Mouse (Mus musculus) forebrain, embryonic 13.5 days (tissue): ENCODE results near the gene Itgb7. TPM values are rescaled to one million over a fixed set of nuclear protein-coding genes. Genes with fewer than 3 reads are reported as not detected.

Source experiments
- ATAC-seq: fragments of 200-750 bp; cut with Nextera tagmentation; 2 replicates; pipeline ENCODE4 v1.8.0; 2017
- H3K27ac ChIP-seq: fragments of 300-500 bp; sonication (generic); 2 replicates; pipeline ENCODE4 v1.5.1; 2015; ENCODE audit warnings: inconsistent platforms, mild to moderate bottlenecking, moderate library complexity
- H3K27me3 ChIP-seq: fragments of 300-500 bp; sonication (generic); 2 replicates; pipeline ENCODE4 v1.6.1; 2015; ENCODE audit warnings: mild to moderate bottlenecking, inconsistent platforms
- H3K36me3 ChIP-seq: fragments of 300-500 bp; sonication (generic); 2 replicates; pipeline ENCODE4 v1.6.1; 2015; ENCODE audit warnings: mild to moderate bottlenecking, inconsistent platforms; ENCODE audit not compliant: poor library complexity, severe bottlenecking
- H3K4me1 ChIP-seq: fragments of 300-500 bp; sonication (generic); 2 replicates; pipeline ENCODE4 v1.6.1; 2015; ENCODE audit warnings: inconsistent platforms
- H3K4me2 ChIP-seq: fragments of 300-500 bp; sonication (generic); 2 replicates; pipeline ENCODE4 v1.6.1; 2015; ENCODE audit warnings: inconsistent platforms, mild to moderate bottlenecking, moderate library complexity
- H3K4me3 ChIP-seq: fragments of 300-500 bp; sonication (generic); 2 replicates; pipeline ENCODE4 v1.5.1; 2015; ENCODE audit warnings: mild to moderate bottlenecking, inconsistent platforms
- H3K9ac ChIP-seq: fragments of 300-500 bp; sonication (generic); 2 replicates; pipeline ENCODE4 v1.6.1; 2015; ENCODE audit warnings: mild to moderate bottlenecking, inconsistent platforms
- H3K9me3 ChIP-seq: fragments of 300-500 bp; sonication (generic); replicated peaks from 2 replicates; pipeline ENCODE4 v1.6.1; 2016; ENCODE audit warnings: inconsistent platforms
- WGBS: fragments of 180-500 bp; shearing (Covaris S2); methylation state at CpG from one replicate; pipeline ENCODE4 v1.1.7; 2015; 5-methylcytosine and 5-hydroxymethylcytosine counted together
- polyA plus RNA-seq: library from polyadenylated mRNA; unstranded; fragments of >200 nt; fragmentation: Nextera tagmentation; extraction: Ambion mirVana; gene quantifications from 2 replicates; pipeline ENCODE4 v1.2.1, GENCODE M21; 2015

The Itgb7 gene
- polyA plus RNA-seq, 1 experiment from 2014 or later = 0.32 TPM

DNA sequence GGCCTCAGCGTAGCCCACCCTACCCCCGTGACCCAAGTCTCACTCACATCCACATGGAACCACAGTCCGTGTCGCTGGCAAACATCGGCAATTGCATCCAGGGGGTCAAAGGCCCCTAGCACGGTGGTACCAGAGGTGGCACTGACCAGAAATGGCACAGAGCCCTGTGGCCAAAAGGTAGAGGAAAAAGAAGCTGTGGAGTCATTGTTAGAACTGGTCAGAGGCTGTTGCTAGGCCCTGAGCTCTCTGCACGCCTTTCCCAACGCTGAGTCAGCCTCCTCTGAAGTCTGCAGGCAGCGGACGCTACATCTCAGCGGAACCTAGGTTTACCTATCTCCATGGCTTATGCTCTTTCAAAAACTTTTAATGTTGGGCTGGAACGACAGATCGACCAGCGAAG is 51.8 kb downstream of the Itgb7 start:
- no peak overlapping the region for H3K27ac ChIP-seq
- no peak for ATAC-seq
- WGBS = 92% methylated on average over 14 of the region's 14 CpGs
- H3K9me3 ChIP-seq = no peaks in the 10 kb centered on the region
- no peak overlapping the region for H3K9ac ChIP-seq
- H3K27me3 ChIP-seq = no peaks in the 10 kb centered on the region
- H3K4me3 ChIP-seq = no peak overlapping the region
- H3K36me3 ChIP-seq = peaks cover 33% of the 10 kb centered on the region; the same call in 1 of the 2 replicates
- H3K4me2 ChIP-seq = no peak overlapping the region
- no peaks in the 10 kb centered on the region for H3K4me1 ChIP-seq

DNA sequence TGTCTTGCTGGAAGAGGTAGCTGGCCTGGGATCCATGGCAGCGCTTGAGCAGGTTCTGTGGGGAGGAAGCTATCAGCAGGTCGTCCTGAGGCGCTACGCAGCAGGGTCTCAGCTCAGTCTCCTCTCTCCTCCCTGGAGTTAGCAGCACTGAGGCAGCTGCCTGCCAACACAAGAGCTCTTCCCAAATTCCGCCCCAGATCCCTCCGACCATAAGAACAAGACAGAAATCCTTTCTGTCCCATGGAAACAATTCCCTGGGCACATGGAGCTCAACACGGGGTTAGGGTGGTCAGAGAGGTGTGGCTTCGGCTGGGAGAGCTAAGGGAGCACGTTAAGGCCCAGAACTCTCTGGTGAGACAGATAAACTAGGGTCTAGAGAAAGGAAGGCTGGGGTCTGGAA is 52.6 kb downstream of the Itgb7 start:
- WGBS = 80% methylated on average over 9 of the region's 9 CpGs
- no peak overlapping the region for H3K9ac ChIP-seq

DNA sequence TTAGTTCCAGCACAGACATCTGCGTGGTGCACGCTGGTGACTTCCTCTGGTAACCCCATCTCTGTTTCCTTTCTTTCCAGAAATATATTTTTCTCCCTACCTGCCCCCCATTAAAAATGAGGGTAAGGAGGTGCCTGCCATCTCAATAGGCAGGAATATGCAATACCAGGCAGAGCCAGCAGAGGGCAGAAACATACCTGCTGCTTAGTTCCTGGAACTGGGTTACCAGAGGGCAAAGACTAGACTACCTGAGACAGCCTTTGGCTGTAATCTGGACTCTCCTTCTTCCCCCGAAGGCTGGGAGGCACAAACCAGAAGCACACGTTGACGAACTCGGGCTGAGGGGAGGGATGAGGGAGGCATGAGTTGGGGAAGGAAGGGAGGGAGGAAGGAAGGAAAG is 53.5 kb downstream of the Itgb7 start:
- Histone ChIP-seq H3K9ac (no peak overlapping the region), H3K27ac (no peak overlapping the region), H3K4me2 (no peak overlapping the region), H3K9me3 (no peaks in the 10 kb centered on the region), H3K4me3 (no peak overlapping the region), H3K4me1 (no peaks in the 10 kb centered on the region), H3K36me3 (peaks cover 27% of the 10 kb centered on the region; the same call in 1 of the 2 replicates), H3K27me3 (no peaks in the 10 kb centered on the region)
- WGBS = 10% methylated on average over 6 of the region's 6 CpGs
- ATAC-seq = no peak

More for the DNA sequence above, 52.6 kb downstream of the Itgb7 start:
- no peak overlapping the region for H3K27ac ChIP-seq
- no peaks in the 10 kb centered on the region for H3K4me1 ChIP-seq
- peaks cover 34% of the 10 kb centered on the region; the same call in 1 of the 2 replicates for H3K36me3 ChIP-seq
- no peak for ATAC-seq
- H3K4me2 ChIP-seq = no peak overlapping the region
- H3K27me3 ChIP-seq = no peaks in the 10 kb centered on the region
- H3K4me3 ChIP-seq = no peak overlapping the region
- H3K9me3 ChIP-seq = no peaks in the 10 kb centered on the region

DNA sequence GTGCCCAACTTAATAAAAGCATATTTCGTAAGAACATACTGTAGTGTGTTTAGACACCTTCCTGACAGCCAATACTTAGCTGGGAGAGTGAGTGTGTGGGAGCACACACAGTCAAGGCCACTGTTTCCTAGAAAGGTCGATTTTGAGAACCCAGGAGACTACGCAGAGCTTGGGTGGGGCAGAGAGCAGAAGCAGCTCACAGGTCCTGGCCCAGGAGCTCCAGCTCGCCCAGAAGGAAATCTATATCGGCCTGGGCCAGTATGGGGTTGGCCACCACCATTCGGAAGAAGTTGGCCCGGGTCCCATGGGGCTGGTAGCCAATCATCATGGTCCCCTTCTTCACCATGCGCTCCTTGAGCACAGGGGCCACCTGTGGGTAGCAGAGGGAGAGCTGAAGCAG is 54.3 kb downstream of the Itgb7 start:
- Histone ChIP-seq H3K4me2 (no peak overlapping the region), H3K27me3 (no peaks in the 10 kb centered on the region), H3K9ac (no peak overlapping the region), H3K9me3 (no peaks in the 10 kb centered on the region), H3K4me3 (no peak overlapping the region), H3K27ac (no peak overlapping the region), H3K4me1 (no peaks in the 10 kb centered on the region), H3K36me3 (peaks cover 24% of the 10 kb centered on the region; the same call in 1 of the 2 replicates)
- 86% methylated on average over 8 of the region's 8 CpGs for WGBS
- ATAC-seq = no peak

DNA sequence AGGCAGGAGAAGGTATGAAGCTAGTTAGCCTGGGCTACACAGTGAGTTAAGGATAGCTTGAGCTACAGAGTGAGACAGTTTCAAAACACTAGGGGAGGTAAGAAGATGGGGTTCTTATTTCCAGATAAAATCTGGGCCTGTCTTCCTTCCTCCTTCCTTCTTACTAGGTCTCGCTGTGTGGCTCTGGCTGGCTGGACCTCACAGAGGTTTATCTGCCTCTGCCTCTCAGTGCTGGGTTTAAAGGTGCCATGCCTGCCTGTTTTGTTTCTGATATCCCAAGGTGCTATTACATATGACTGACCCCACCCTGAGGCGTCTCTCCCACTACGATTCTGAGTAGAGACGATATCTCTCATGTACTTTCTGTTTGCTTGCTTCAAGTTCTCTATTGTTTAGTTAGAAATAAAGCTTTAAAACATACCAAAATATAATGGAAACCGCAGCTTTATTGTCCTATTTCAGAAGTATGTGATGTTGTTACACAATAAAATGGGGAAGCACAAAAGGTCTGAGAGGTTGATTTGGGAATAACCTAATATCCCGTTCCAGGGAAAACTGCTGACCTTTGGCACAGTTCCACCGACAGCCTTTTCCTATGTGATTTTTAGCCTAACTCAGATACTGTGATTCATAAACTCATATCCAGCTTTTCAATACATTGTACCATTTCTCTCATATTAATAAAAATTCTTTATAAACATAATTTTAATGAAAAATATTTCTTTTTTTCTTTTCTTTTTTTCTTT is 55.0 kb downstream of the Itgb7 start:
- no peak for ATAC-seq
- no peak overlapping the region for H3K4me3 ChIP-seq
- H3K4me1 ChIP-seq = no peaks in the 10 kb centered on the region
- H3K9ac ChIP-seq = no peak overlapping the region
- H3K4me2 ChIP-seq = no peak overlapping the region
- no peak overlapping the region for H3K27ac ChIP-seq
- H3K9me3 ChIP-seq = no peaks in the 10 kb centered on the region
- no peaks in the 10 kb centered on the region for H3K27me3 ChIP-seq
- 88% methylated on average over 7 of the region's 7 CpGs for WGBS
- peaks cover 24% of the 10 kb centered on the region; the same call in 1 of the 2 replicates for H3K36me3 ChIP-seq

DNA sequence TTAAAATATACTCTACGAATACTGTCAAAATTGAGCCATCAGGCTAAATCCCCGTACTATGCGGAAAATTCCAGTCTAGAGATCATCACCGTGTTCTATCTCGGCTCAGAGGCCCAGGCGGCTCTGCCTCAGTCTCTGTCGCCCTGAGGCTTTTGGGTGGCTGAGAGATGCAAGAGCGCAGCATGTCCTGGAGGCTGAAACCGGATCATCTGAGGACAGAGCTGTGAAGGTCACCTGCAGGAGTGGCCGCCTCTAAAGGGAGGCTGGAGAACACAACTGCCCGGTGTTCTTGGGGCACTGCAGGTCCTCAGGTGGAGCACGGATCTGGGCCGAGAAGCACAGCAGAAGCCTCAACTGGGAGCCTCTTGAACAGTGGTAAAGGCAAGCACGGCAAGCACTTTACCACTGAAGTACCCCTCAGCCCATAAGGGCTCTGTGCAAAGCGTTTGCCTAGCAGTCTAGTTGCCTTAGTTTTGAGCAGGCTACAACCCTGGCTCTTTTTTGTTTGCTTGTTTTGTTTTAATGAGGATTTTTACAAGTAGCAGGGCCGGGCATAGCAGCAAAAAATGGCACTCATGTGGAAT is 55.9 kb downstream of the Itgb7 start:
- WGBS = 86% methylated on average over 16 of the region's 16 CpGs

DNA sequence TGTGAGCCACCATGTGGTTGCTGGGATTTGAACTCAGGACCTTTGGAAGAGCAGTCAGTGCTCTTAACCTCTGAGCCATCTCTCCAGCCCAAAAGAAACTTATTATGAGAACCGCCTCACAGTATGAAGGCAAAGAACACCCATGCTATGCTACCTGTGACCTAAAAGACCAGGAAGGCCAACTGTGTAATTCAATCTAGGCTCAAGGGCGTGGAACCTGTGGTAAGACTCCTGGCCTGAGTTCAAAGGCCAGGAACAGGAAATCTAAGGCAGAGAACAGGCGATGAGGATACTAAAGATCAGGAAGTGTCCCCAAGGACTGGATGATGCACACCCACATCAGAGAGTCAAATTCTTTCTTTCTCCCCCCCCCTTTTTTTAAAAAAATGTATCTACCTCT is 58.2 kb downstream of the Itgb7 start:
- Histone ChIP-seq H3K27ac (no peak overlapping the region), H3K9me3 (no peaks in the 10 kb centered on the region), H3K4me3 (no peak overlapping the region), H3K36me3 (peaks cover 10% of the 10 kb centered on the region; the same call in 1 of the 2 replicates), H3K9ac (no peak overlapping the region), H3K27me3 (no peaks in the 10 kb centered on the region), H3K4me1 (no peaks in the 10 kb centered on the region), H3K4me2 (no peak overlapping the region)
- 92% methylated on average over 3 of the region's 3 CpGs for WGBS
- ATAC-seq = no peak

More for the DNA sequence above, 55.9 kb downstream of the Itgb7 start:
- H3K27ac ChIP-seq = no peak overlapping the region
- no peaks in the 10 kb centered on the region for H3K27me3 ChIP-seq
- no peak overlapping the region for H3K4me2 ChIP-seq
- no peak overlapping the region for H3K4me3 ChIP-seq
- no peak for ATAC-seq
- no peaks in the 10 kb centered on the region for H3K9me3 ChIP-seq
- no peaks in the 10 kb centered on the region for H3K4me1 ChIP-seq
- H3K9ac ChIP-seq = no peak overlapping the region; the same call in 1 of the 2 replicates
- H3K36me3 ChIP-seq = peaks cover 24% of the 10 kb centered on the region; the same call in 1 of the 2 replicates

DNA sequence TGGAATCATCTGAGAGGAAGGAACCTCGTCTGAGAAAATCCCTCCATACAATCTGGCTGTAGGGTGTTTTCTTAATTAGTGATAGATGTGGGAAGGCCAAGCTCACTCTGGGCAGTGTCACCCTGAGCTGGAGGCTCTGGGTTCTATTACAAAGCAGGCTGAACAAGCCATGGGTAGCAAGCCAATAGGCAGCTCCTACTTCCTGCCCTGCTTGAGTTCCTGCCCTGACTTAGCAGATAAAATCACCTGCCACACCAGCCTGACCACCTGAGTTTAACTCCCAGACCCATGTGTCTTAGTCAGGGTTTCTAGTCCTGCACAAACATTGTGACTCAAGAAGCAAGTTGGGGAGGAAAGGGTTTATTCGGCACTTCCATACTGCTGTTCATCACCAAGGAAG is 62.7 kb downstream of the Itgb7 start:
- H3K27ac ChIP-seq = no peak overlapping the region
- H3K9ac ChIP-seq = no peak overlapping the region
- WGBS = 72% methylated on average over 2 of the region's 2 CpGs
- no peak overlapping the region for H3K4me3 ChIP-seq
- H3K27me3 ChIP-seq = no peaks in the 10 kb centered on the region
- H3K4me1 ChIP-seq = no peaks in the 10 kb centered on the region
- H3K36me3 ChIP-seq = no peaks in the 10 kb centered on the region
- no peak for ATAC-seq
- H3K4me2 ChIP-seq = no peak overlapping the region
- no peaks in the 10 kb centered on the region for H3K9me3 ChIP-seq

DNA sequence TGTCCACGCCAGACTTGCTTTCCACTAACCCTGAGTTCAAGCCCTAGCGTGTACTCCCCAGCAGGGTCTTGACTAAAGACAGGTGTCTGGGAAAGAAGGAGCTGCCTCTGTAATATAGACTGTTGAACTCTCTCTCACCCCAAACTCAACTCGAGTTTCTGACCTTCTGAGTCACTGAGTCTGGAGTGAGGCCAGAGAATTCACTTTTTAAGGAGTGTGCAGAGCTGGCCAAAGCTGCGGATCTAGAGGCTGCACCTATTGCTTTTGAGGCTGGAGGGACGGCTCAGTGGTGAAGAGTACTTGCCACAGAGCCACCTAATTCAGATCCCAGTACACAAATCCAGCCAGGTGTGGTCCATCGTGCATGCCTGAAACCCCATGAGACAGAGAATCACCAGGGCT is 64.1 kb downstream of the Itgb7 start:
- 71% methylated on average over 6 of the region's 6 CpGs for WGBS
- Histone ChIP-seq H3K36me3 (no peaks in the 10 kb centered on the region), H3K4me2 (no peak overlapping the region), H3K27ac (no peak overlapping the region), H3K4me1 (no peaks in the 10 kb centered on the region), H3K9me3 (no peaks in the 10 kb centered on the region), H3K4me3 (no peak overlapping the region), H3K9ac (no peak overlapping the region), H3K27me3 (no peaks in the 10 kb centered on the region)
- ATAC-seq = no peak

Other genes with a start within 250 kb of the Itgb7 start
- 1.7 and 2.6 TPM in 2 replicates for gene Krt8, start 227.5 kb downstream of the Itgb7 start, polyA plus RNA-seq
- gene Krt18, start 203.8 kb downstream of the Itgb7 start, polyA plus RNA-seq = 2.4 and 6.3 TPM in 2 replicates
- gene Eif4b, start 158.2 kb downstream of the Itgb7 start, polyA plus RNA-seq = 90.5 and 102 TPM in 2 replicates
- gene Tns2, start 131.5 kb downstream of the Itgb7 start, polyA plus RNA-seq = 4.5 and 6.7 TPM in 2 replicates
- gene Spryd3, start 95.7 kb downstream of the Itgb7 start, polyA plus RNA-seq = 21.7 and 25.4 TPM in 2 replicates
- 0.37 and 0.40 TPM in 2 replicates for gene Igfbp6, start 87.6 kb downstream of the Itgb7 start, polyA plus RNA-seq
- gene Soat2, start 81.4 kb downstream of the Itgb7 start, polyA plus RNA-seq = 0.10 TPM in 1 of 2 replicates, not detected in the other
- 90.0 and 98.7 TPM in 2 replicates for gene Zfp740, start 28.7 kb downstream of the Itgb7 start, polyA plus RNA-seq
- gene Csad, start 27.2 kb downstream of the Itgb7 start, polyA plus RNA-seq = 42.7 and 46.4 TPM in 2 replicates
- gene Rarg, start 25.6 kb upstream of the Itgb7 start, polyA plus RNA-seq = 3.2 and 4.2 TPM in 2 replicates
- gene Gm9918, start 38.6 kb upstream of the Itgb7 start, polyA plus RNA-seq = 0.09 TPM in 1 of 2 replicates, not detected in the other
- 46.7 and 48.9 TPM in 2 replicates for gene Mfsd5, start 47.5 kb upstream of the Itgb7 start, polyA plus RNA-seq
- 19.7 and 27.3 TPM in 2 replicates for gene Espl1, start 64.3 kb upstream of the Itgb7 start, polyA plus RNA-seq
- 470 and 502 TPM in 2 replicates for gene Pfdn5, start 94.2 kb upstream of the Itgb7 start, polyA plus RNA-seq
- gene Myg1, start 99.8 kb upstream of the Itgb7 start, polyA plus RNA-seq = 116 and 126 TPM in 2 replicates
- 64.1 and 66.5 TPM in 2 replicates for gene Aaas, start 118.8 kb upstream of the Itgb7 start, polyA plus RNA-seq
- gene Sp7, start 135.2 kb upstream of the Itgb7 start, polyA plus RNA-seq = 0.15 and 0.18 TPM in 2 replicates
- 7.0 and 8.1 TPM in 2 replicates for gene Sp1, start 174.2 kb upstream of the Itgb7 start, polyA plus RNA-seq
- gene Amhr2, start 213.4 kb upstream of the Itgb7 start, polyA plus RNA-seq = 0.19 and 0.20 TPM in 2 replicates
- 88.9 and 90.9 TPM in 2 replicates for gene Prr13, start 227.1 kb upstream of the Itgb7 start, polyA plus RNA-seq
- gene Pcbp2, start 238.6 kb upstream of the Itgb7 start, polyA plus RNA-seq = 198 and 212 TPM in 2 replicates